Mouse (Mus musculus) lung, embryonic 16.5 days (tissue): Measurements from ENCODE around the gene Ppa1. TPM values are rescaled to one million over a fixed set of nuclear protein-coding genes. Genes with fewer than 3 reads are reported as not detected.
A peak's percentile ranks its signal among the peaks of the same experiment; 100 is the strongest.
"Not testable (repeated sequence)": the region's sequence is repeated elsewhere in the genome, so short reads cannot be mapped to it uniquely, and the experiment has no call there.

Experiments
- ATAC-seq: fragments of 200-750 bp; cut with Nextera tagmentation; 2 replicates; pipeline ENCODE4 v1.8.0; 2017; ENCODE audit warnings: low read depth, mild to moderate bottlenecking, moderate library complexity
- H3K27ac ChIP-seq: fragments of 300-500 bp; sonication (generic); 2 replicates; pipeline ENCODE4 v1.5.1; 2014; ENCODE audit warnings: mild to moderate bottlenecking, control low read depth, low read length
- H3K27me3 ChIP-seq: fragments of 300-500 bp; sonication (generic); 2 replicates; pipeline ENCODE4 v1.6.1; 2014; ENCODE audit warnings: low read depth, low read length, mixed read lengths; ENCODE audit not compliant: control insufficient read depth, insufficient read depth
- H3K36me3 ChIP-seq: fragments of 300-500 bp; sonication (generic); 2 replicates; pipeline ENCODE4 v1.6.1; 2014; ENCODE audit warnings: low read length; ENCODE audit not compliant: control insufficient read depth, insufficient read depth
- H3K4me1 ChIP-seq: fragments of 300-500 bp; sonication (generic); replicated peaks from 2 replicates; pipeline ENCODE4 v1.6.1; 2014; ENCODE audit warnings: low read length, mixed read lengths; ENCODE audit not compliant: control insufficient read depth, insufficient read depth
- H3K4me2 ChIP-seq: fragments of 300-500 bp; sonication (generic); 2 replicates; pipeline ENCODE4 v1.6.1; 2014; ENCODE audit warnings: low read depth, low read length, control low read depth
- H3K4me3 ChIP-seq: fragments of 300-500 bp; sonication (generic); 2 replicates; pipeline ENCODE4 v1.5.1; 2014; ENCODE audit warnings: mild to moderate bottlenecking, low read length, control low read depth
- H3K9ac ChIP-seq: fragments of 300-500 bp; sonication (generic); 2 replicates; pipeline ENCODE4 v1.6.1; 2014; ENCODE audit warnings: low read length, control low read depth
- H3K9me3 ChIP-seq: fragments of 300-500 bp; sonication (generic); 2 replicates; pipeline ENCODE4 v1.6.1; 2016; ENCODE audit warnings: low read length; ENCODE audit not compliant: control insufficient read depth
- WGBS: fragments of 180-500 bp; shearing (Covaris S2); extraction: QIAGEN DNeasy Blood & Tissue Kit; methylation state at CpG from one replicate; pipeline ENCODE4 v1.1.7; 2014; 5-methylcytosine and 5-hydroxymethylcytosine counted together
- polyA plus RNA-seq: library from polyadenylated mRNA; unstranded; fragments of >200 nt; fragmentation: Nextera tagmentation; extraction: Ambion mirVana; gene quantifications from 2 replicates; pipeline ENCODE4 v1.2.1, GENCODE M21; 2015

Ppa1 gene
- polyA plus RNA-seq, 1 experiment from 2014 or later = 138 TPM

DNA sequence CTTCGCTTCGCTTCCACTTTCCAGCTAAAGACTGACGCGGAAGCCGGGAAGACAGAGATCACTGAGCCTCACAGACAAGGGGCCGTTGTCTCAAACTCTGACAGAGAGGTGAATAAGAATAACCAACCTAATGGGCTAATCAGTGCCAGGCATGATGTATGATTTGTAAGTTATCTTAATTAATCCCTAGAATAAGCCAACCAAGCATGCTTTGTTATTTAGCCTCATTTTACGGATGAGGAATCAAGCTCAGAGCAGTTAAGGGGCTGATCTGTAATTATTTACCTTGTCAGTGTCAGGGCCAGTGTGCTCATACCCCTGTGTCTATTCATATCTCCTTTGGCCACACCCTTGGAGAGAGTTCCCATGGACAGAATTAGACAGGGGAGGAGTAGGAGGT, 34.0 kb upstream of the Ppa1 start:
- Histone ChIP-seq H3K27me3 (no peaks in the 10 kb centered on the region), H3K27ac (no peak overlapping the region), H3K9me3 (no peaks in the 10 kb centered on the region), H3K4me2 (no peak overlapping the region), H3K9ac (no peak overlapping the region), H3K36me3 (no peaks in the 10 kb centered on the region), H3K4me3 (no peak overlapping the region), H3K4me1 (no peaks in the 10 kb centered on the region)
- 85% methylated on average over 7 of the region's 7 CpGs for WGBS
- no peak for ATAC-seq

DNA sequence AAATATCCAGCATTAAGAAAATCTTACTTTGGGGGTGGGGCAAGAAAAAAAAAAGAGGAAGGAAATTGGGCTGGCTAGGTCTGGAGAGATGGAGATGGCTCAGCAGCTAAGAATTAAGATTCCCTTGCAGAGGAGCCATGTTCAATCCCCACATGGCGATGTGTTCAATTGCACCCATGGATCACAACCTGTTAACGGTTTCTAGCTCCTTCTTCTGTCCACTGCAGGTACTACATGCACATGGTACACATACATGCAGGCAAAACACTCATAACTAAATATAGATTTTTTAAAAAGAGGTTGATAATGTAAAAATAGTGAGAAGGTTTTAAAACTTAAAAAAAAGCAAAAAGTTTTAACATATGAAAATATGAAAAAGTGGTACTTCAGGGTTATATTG, 29.8 kb upstream of the Ppa1 start:
- no peaks in the 10 kb centered on the region for H3K4me1 ChIP-seq
- no peak overlapping the region for H3K27ac ChIP-seq
- no peak overlapping the region for H3K4me3 ChIP-seq
- WGBS = 76% methylated on average over 2 of the region's 2 CpGs
- no peak overlapping the region for H3K9ac ChIP-seq
- no peaks in the 10 kb centered on the region for H3K36me3 ChIP-seq
- ATAC-seq = no peak
- no peaks in the 10 kb centered on the region for H3K9me3 ChIP-seq
- H3K4me2 ChIP-seq = no peak overlapping the region
- no peaks in the 10 kb centered on the region for H3K27me3 ChIP-seq

DNA sequence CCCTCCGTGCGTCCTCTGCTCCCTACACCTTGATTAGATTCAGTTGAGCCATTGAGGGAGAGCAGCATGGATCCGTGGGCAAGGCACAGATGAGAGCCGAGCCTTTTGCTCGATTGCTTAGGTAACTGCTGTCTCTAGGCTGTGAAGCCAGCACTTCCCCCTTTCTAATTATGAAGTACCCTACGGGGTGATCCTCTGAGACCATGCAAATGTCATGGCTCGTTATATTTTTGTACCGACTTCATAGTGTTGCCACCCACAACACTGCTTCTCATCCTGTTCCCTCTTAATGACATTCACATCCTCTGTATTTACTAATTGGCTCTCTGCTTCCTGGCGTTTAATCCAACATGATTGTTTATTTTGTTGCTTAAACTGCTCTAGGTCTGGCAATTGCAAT, 26.7 kb upstream of the Ppa1 start:
- H3K9ac ChIP-seq = no peak overlapping the region
- no peaks in the 10 kb centered on the region for H3K36me3 ChIP-seq
- H3K4me1 ChIP-seq = peaks cover 14% of the 10 kb centered on the region
- H3K4me2 ChIP-seq = no peak overlapping the region
- H3K4me3 ChIP-seq = no peak overlapping the region
- no peak for ATAC-seq
- no peak overlapping the region for H3K27ac ChIP-seq
- H3K27me3 ChIP-seq = peaks cover 15% of the 10 kb centered on the region
- WGBS = 53% methylated on average over 9 of the region's 9 CpGs
- H3K9me3 ChIP-seq = no peaks in the 10 kb centered on the region

DNA sequence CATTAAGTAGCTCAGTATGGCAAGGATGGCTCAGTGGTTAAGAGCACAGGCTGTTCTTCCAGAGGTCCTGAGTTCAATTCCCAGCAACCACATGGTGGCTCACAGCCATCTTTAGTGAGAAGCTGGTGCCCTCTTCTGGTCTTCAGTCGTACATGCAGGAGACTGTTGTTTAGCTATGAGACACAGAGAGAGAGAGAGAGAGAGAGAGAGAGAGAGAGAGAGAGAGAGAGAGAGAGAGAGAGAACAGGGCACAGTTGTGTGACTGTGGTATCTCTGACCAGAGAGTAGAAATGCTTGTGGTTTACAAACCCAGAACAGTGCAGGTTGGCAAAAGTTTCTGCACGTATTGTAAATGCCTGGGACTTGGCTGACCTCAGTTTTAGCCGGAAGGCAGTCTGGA, 24.5 kb upstream of the Ppa1 start:
- H3K9me3 ChIP-seq, H3K4me3 ChIP-seq, ATAC-seq, H3K36me3 ChIP-seq, H3K27ac ChIP-seq, H3K9ac ChIP-seq, H3K4me2 ChIP-seq: not testable (repeated sequence)
- Histone ChIP-seq H3K4me1 (peaks cover 25% of the 10 kb centered on the region), H3K27me3 (peaks cover 15% of the 10 kb centered on the region)
- whole genome bisulfite sequencing = 65% methylated on average over 3 of the region's 3 CpGs

DNA sequence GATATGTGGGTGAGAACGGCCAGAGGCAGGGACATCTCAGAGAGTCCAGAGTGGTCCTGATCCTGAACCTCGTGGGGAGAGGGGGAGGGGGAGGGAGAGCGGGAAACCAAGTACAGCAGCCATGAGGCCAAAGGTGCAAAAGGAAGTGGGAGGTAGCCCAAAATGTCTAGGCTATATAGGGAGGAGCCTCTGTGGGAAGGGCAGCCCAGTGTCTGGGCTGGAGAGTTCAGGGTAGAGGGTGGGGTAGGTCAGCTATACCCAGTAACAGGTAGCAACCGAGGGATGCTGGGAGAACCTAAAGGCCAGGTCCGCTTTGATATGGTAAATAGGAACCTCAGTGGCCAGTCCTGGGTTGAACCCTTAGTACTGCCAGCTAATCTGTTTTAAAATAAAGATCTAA, 23.6 kb upstream of the Ppa1 start:
- Histone ChIP-seq H3K9ac (no peak overlapping the region), H3K4me2 (no peak overlapping the region), H3K36me3 (no peaks in the 10 kb centered on the region), H3K27me3 (peaks cover 15% of the 10 kb centered on the region), H3K9me3 (no peaks in the 10 kb centered on the region), H3K4me3 (no peak overlapping the region), H3K27ac (no peak overlapping the region), H3K4me1 (peaks cover 25% of the 10 kb centered on the region)
- WGBS = 27% methylated on average over 5 of the region's 5 CpGs
- no peak for ATAC-seq

DNA sequence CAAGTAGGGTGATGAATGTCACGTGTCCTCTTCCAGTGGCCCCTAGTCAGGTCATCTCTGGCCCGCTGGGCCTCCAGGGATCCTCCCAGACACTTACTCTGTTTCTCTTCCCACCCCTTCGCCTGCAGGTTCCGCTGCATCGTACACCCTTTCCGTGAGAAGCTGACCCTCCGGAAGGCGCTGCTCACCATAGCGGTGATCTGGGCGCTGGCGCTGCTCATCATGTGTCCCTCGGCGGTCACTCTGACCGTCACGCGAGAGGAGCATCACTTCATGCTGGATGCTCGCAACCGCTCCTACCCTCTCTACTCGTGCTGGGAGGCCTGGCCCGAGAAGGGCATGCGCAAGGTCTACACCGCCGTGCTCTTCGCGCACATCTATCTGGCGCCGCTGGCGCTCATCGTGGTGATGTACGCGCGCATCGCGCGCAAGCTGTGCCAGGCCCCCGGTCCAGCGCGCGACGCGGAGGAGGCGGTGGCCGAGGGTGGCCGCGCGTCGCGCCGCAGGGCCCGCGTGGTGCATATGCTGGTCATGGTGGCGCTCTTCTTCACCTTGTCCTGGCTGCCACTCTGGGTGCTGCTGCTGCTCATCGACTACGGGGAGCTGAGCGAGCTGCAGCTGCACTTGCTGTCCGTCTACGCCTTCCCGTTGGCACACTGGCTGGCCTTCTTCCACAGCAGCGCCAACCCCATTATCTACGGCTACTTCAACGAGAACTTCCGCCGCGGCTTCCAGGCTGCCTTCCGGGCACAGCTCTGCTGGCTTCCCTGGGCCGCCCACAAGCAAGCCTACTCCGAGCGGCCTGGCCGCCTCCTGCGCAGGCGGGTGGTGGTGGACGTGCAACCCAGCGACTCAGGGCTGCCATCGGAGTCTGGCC, 22.7 kb upstream of the Ppa1 start:
- H3K4me3 ChIP-seq = peak overlapping the region; percentile 38
- H3K9me3 ChIP-seq = no peaks in the 10 kb centered on the region
- H3K9ac ChIP-seq = 0 out of 2 replicates have a peak overlapping the region, but pooled peaks have one; percentile 2
- peak overlapping the region; percentile 74 for H3K4me2 ChIP-seq
- peak; percentile 11; the same call in 1 of the 2 replicates for ATAC-seq
- H3K36me3 ChIP-seq = no peaks in the 10 kb centered on the region
- H3K27me3 ChIP-seq = peaks cover 15% of the 10 kb centered on the region
- 4% methylated on average over 74 of the region's 74 CpGs for WGBS
- peaks cover 25% of the 10 kb centered on the region for H3K4me1 ChIP-seq
- H3K27ac ChIP-seq = no peak overlapping the region

DNA sequence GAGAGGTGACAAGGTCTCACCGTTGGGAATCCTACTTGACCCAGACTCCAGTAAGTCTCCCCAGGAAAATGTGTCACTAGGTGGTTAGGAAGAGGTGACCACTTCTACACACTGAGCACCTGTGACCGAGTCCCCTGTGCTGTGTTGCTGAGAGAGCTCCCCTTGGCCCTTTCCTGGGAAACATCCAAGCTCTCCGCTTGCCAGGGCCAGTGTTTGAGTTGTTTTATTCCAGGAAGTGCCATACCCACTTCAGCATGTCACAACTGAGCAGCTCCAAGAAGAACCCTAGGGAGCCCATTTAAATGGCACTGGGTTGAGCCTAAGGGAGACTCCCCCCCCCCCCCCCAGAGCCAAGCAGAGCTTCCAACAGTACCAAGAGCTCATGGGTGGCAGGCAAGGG, 21.8 kb upstream of the Ppa1 start:
- H3K9ac ChIP-seq = no peak overlapping the region
- no peak overlapping the region for H3K4me3 ChIP-seq
- H3K4me2 ChIP-seq = no peak overlapping the region
- ATAC-seq = 0 out of 2 replicates have a peak, but pooled peaks have one; percentile 18
- WGBS = 42% methylated on average over 3 of the region's 3 CpGs
- H3K27ac ChIP-seq = peak overlapping the region; percentile 7; the same call in 1 of the 2 replicates
- no peaks in the 10 kb centered on the region for H3K9me3 ChIP-seq
- peaks cover 15% of the 10 kb centered on the region for H3K27me3 ChIP-seq
- H3K4me1 ChIP-seq = peaks cover 25% of the 10 kb centered on the region
- H3K36me3 ChIP-seq = no peaks in the 10 kb centered on the region

DNA sequence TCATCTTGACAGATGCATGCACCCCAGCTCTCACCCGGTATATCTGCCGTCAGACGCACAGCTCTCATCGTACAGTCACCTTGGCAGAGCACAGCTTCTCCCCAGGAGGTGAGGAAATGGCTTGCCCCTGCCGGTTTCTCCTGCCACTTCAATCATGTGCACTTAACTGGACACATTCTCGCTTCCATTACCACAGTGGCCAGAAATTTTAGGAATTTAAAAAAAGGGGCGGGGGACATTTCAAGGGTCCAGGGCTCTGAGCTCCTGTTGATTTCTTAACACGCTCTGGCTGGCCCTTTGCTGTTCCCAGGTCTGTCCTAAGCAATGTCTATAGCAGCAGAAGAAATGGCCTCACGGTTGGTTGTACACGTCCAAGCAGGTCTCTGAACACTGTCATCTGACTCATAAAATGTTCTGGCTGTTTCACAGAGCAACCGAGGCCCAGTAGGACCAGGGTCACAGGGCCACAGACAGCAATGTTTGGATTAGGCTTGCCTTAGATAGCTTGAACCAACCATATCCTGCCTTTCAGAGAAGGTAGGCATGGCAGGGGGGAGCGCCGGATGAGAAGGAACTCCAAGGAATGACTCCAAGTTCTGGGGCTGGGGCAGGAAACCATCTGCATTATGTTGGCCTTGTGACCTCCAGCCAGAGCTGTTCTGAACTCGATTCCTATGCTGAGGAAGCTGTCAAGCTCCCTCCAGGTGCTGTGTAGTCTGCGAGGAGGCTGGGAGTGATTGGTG, 21.0 kb upstream of the Ppa1 start:
- no peaks in the 10 kb centered on the region for H3K36me3 ChIP-seq
- H3K4me1 ChIP-seq = peaks cover 25% of the 10 kb centered on the region
- 26% methylated on average over 15 of the region's 15 CpGs for WGBS
- H3K27ac ChIP-seq = peak overlapping the region; percentile 51; the same call in 1 of the 2 replicates
- H3K4me3 ChIP-seq = no peak overlapping the region
- no peaks in the 10 kb centered on the region for H3K9me3 ChIP-seq
- H3K9ac ChIP-seq = no peak overlapping the region
- ATAC-seq = peak; percentile 74
- peaks cover 15% of the 10 kb centered on the region for H3K27me3 ChIP-seq
- H3K4me2 ChIP-seq = no peak overlapping the region

DNA sequence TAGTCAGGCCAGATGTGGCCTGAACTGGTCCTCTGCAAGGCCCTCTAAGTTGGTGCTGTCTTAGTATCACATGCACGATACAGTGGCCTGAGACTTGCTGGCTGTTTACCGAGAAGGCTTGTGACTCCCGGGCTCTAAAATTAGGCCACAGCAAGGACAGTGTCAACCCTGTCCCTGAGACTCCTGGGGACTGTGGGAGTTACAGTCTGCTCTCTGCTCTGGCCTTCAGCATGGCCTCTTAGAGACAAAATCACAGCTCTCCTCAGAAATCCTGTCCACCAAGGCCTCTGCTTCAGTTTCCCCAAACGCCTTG, 20.5 kb upstream of the Ppa1 start:
- 56% methylated on average over 4 of the region's 4 CpGs for WGBS
- Histone ChIP-seq H3K27me3 (peaks cover 15% of the 10 kb centered on the region), H3K4me2 (no peak overlapping the region), H3K9me3 (no peaks in the 10 kb centered on the region), H3K27ac (no peak overlapping the region), H3K4me1 (peaks cover 25% of the 10 kb centered on the region), H3K36me3 (no peaks in the 10 kb centered on the region), H3K4me3 (no peak overlapping the region), H3K9ac (no peak overlapping the region)
- ATAC-seq = no peak
